Mouse (Mus musculus) C2C12 (cell line): ENCODE data around the gene Socs4. TPM values are rescaled to one million over a fixed set of nuclear protein-coding genes. Genes with fewer than 3 reads are reported as not detected.

ENCODE experiments used
- H3K27me3 ChIP-seq: one replicate; pipeline ENCODE4 v1.6.1; 2011; ENCODE audit not compliant: control insufficient read depth, insufficient read depth, insufficient read length
- H3K36me3 ChIP-seq: one replicate; pipeline ENCODE4 v1.6.1; 2011; ENCODE audit not compliant: control insufficient read depth, insufficient read depth
- H3K4me3 ChIP-seq: one replicate; pipeline ENCODE4 v1.5.1; 2011; ENCODE audit warnings: mild to moderate bottlenecking, control low read depth; ENCODE audit not compliant: poor library complexity, insufficient read depth, severe bottlenecking
- H3K79me2 ChIP-seq: one replicate; pipeline ENCODE4 v1.6.1; 2011; ENCODE audit not compliant: control insufficient read depth, insufficient read depth
- H3K79me3 ChIP-seq: one replicate; pipeline ENCODE4 v1.6.1; 2011; ENCODE audit warnings: low read depth, control low read depth
- H3ac ChIP-seq: one replicate; pipeline ENCODE3; 2011; ENCODE audit warnings: low read depth; ENCODE audit not compliant: control insufficient read depth, insufficient read length
- CEBPB ChIP-seq: IDR thresholded peaks from one replicate; pipeline ENCODE4 v1.6.1; 2011; ENCODE audit warnings: low read depth, mild to moderate bottlenecking, control low read depth, moderate library complexity
- CTCF ChIP-seq: IDR thresholded peaks from one replicate; pipeline ENCODE4 v1.5.1; 2011; ENCODE audit not compliant: control insufficient read depth, insufficient read depth, insufficient read length
- FOSL1 ChIP-seq: IDR thresholded peaks from one replicate; pipeline ENCODE4 v1.8.0; 2011; ENCODE audit warnings: mild to moderate bottlenecking, low read length; ENCODE audit not compliant: poor library complexity, insufficient read depth, severe bottlenecking
- MAX ChIP-seq: IDR thresholded peaks from one replicate; pipeline ENCODE4 v1.6.1; 2011; ENCODE audit warnings: mild to moderate bottlenecking, control low read depth
- MYOD1 ChIP-seq: IDR thresholded peaks from one replicate; pipeline ENCODE4 v1.6.1; 2011; ENCODE audit warnings: low read depth; ENCODE audit not compliant: control insufficient read depth, insufficient read length
- MYOG ChIP-seq: IDR thresholded peaks from one replicate; pipeline ENCODE4 v1.6.1; 2011; ENCODE audit not compliant: control insufficient read depth, insufficient read length; ENCODE audit errors: extremely low read depth
- USF1 ChIP-seq: IDR thresholded peaks from one replicate; pipeline ENCODE4 v1.6.1; 2011; ENCODE audit warnings: low read depth, mild to moderate bottlenecking, control low read depth, moderate library complexity
- polyA plus RNA-seq: library from polyadenylated mRNA; unstranded; fragments of >200 nt; fragmentation: generic; extraction: Trizol; gene quantifications from one replicate; pipeline ENCODE4 v1.2.1, GENCODE M21; 2012; ENCODE audit warnings: missing spikeins

Socs4 gene
- polyA plus RNA-seq, 1 experiment: 3.0 TPM

- H3K79me3 ChIP-seq: no peaks in the 10 kb centered on the region
- H3K36me3 ChIP-seq: peaks cover 23% of the 10 kb centered on the region
- H3K79me2 ChIP-seq: no peaks in the 10 kb centered on the region
- H3K4me3 ChIP-seq: no peak overlapping the region
- H3K27me3 ChIP-seq: no peaks in the 10 kb centered on the region
- TF ChIP-seq CEBPB (no peak), MYOG (no peak), MYOD1 (no peak), CTCF (no peak), USF1 (no peak), MAX (no peak), FOSL1 (no peak)
- no peak overlapping the region for H3ac ChIP-seq
These were observed 39.4 kb upstream of the Socs4 start for GRCm38 (mm10) chr14:47237286-47237685.

GRCm38 (mm10) chr14:47240600-47240999 is 36.1 kb upstream of the Socs4 start:
- no peak overlapping the region for H3K4me3 ChIP-seq
- H3K36me3 ChIP-seq: peaks cover 48% of the 10 kb centered on the region
- no peaks in the 10 kb centered on the region for H3K27me3 ChIP-seq
- no peak for TF ChIP-seq MAX
- no peak for TF ChIP-seq CTCF
- no peak for TF ChIP-seq MYOG
- no peak for TF ChIP-seq CEBPB
- no peak for TF ChIP-seq FOSL1
- no peak for TF ChIP-seq USF1
- H3K79me2 ChIP-seq: no peaks in the 10 kb centered on the region
- H3ac ChIP-seq: no peak overlapping the region
- no peaks in the 10 kb centered on the region for H3K79me3 ChIP-seq

- TF ChIP-seq FOSL1: no peak
- no peak for TF ChIP-seq CEBPB
- TF ChIP-seq MYOG: no peak
- TF ChIP-seq MYOD1: no peak
- TF ChIP-seq MAX: no peak
- no peak for TF ChIP-seq CTCF
- TF ChIP-seq USF1: no peak
- H3K36me3 ChIP-seq: peaks cover 53% of the 10 kb centered on the region
These were observed 35.7 kb upstream of the Socs4 start for GRCm38 (mm10) chr14:47241046-47241445.

GRCm38 (mm10) chr14:47242753-47243152 is 34.0 kb upstream of the Socs4 start:
- peaks cover 70% of the 10 kb centered on the region for H3K36me3 ChIP-seq
- no peaks in the 10 kb centered on the region for H3K79me2 ChIP-seq
- TF ChIP-seq FOSL1 (no peak), USF1 (no peak), MYOG (no peak), MYOD1 (no peak), MAX (no peak), CTCF (no peak), CEBPB (no peak)
- H3K79me3 ChIP-seq: no peaks in the 10 kb centered on the region
- H3ac ChIP-seq: no peak overlapping the region
- H3K27me3 ChIP-seq: no peaks in the 10 kb centered on the region
- H3K4me3 ChIP-seq: no peak overlapping the region

More at GRCm38 (mm10) chr14:47241046-47241445, 35.7 kb upstream of the Socs4 start:
- Histone ChIP-seq H3ac (no peak overlapping the region), H3K79me2 (no peaks in the 10 kb centered on the region), H3K4me3 (no peak overlapping the region), H3K27me3 (no peaks in the 10 kb centered on the region), H3K79me3 (no peaks in the 10 kb centered on the region)

GRCm38 (mm10) chr14:47249839-47250238 is 26.9 kb upstream of the Socs4 start:
- no peaks in the 10 kb centered on the region for H3K27me3 ChIP-seq
- H3K79me2 ChIP-seq: no peaks in the 10 kb centered on the region
- no peak overlapping the region for H3K4me3 ChIP-seq
- TF ChIP-seq MAX: no peak
- TF ChIP-seq USF1: no peak
- no peak for TF ChIP-seq MYOD1
- TF ChIP-seq MYOG: no peak
- no peak for TF ChIP-seq CTCF
- TF ChIP-seq CEBPB: no peak
- no peak for TF ChIP-seq FOSL1
- peaks cover 77% of the 10 kb centered on the region for H3K36me3 ChIP-seq
- no peaks in the 10 kb centered on the region for H3K79me3 ChIP-seq
- H3ac ChIP-seq: no peak overlapping the region

- Histone ChIP-seq H3K4me3 (no peak overlapping the region), H3K79me2 (peaks cover 2% of the 10 kb centered on the region), H3K79me3 (no peaks in the 10 kb centered on the region), H3ac (no peak overlapping the region), H3K36me3 (peaks cover 68% of the 10 kb centered on the region), H3K27me3 (no peaks in the 10 kb centered on the region)
- TF ChIP-seq MYOG: no peak
These were observed 11.9 kb upstream of the Socs4 start for GRCm38 (mm10) chr14:47264866-47265265.
